Mouse (Mus musculus): ENCODE data around the gene Prdm11.
A peak's percentile ranks its signal among the peaks of the same experiment; 100 is the strongest.

Gene Prdm11

GRCm38 (mm10) chr2:93046509-93046835 lies 505 bp upstream of the Prdm11 start:
- no peak for DNase-seq (ENCODE audit: inconsistent ontology term)

DNA sequence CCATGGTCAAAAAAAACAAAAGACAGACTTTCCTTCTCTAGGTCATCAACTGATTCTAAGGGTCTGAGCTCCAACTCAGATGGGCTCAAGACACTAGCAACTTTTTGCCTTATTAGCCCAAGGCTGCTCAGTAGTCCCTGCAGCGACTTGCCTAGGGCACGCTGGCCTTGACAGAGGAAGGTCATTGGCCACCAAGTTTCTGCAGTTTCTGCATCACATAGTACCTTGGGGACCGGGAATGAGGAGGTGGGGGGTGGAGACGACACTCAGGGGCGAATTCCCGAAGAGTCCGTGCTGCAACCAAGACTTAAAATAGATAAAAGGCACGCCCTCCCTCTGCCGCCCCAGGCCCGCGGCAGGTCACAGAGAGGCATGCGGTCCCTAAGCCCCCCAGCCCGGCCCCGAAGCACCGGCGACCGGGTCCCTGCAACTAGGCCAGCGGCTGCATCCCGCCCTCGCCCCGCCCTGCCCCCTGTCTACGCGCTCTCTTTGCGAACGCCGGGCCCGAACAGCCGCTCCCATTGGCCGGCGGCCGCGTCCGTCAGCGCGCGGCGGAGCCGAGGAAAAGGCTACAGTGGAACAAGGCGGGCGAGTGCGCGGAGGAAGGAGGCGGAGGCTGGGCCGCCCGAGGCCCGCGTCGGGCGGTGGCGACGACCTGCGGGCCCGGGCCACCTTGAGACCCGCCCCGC lies 694 bp downstream of the Prdm11 start:
- DNase-seq (ENCODE audit: inconsistent ontology term): peak; percentile 99

DNA sequence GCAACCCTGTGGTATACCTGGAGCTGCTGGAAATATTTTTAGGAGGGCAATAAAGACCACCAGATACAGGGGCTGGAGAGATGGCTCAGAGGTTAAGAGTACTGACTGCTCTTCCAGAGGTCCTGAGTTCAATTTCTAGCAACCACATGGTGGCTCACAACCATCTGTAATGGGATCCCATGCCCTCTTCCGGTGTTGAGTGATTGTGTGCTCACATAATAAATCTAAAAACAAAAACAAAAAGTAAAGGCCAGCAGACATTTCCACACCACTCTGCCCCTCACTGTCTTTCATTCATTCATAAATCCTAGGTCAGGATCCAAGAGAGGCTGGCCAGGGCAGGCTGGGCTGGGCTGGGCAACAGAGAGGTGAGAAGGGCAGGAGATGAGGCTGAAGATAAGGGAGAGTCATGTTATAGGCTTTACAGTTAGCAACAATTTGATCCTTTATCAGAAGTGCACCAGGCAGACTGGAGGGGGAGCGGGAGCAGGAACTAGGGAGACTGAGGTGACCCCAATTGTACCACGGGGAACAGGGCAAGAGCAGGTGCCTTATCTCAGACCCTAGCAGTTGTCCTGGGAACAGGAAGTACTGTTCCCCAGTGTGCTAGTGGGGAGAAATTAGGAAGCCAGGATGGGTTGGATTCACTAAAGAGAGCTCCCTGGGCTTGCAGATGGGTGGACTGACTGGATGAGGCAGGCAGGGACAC lies 2.4 kb downstream of the Prdm11 start:
- DNase-seq (ENCODE audit: inconsistent ontology term): no peak

DNA sequence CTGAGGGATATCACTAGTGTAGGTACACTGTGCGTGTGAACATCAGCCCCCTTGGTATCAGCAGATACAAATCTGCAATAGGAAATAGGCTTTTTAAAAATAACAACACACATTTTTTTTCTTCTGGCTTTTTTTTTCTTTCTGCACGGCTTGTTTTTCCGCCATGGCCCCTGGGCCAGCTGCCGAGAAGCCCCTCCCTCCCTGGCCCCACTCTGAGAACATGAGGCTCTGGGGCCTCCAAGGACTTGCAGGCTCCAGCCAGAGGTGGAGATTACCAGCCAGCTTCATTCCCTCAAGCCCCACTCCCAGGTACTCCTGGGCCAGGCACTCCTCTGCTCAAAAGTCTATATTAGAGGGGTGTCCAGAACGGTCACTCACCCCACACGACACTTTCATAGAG lies 4.5 kb downstream of the Prdm11 start:
- no peak for DNase-seq (ENCODE audit: inconsistent ontology term)

DNA sequence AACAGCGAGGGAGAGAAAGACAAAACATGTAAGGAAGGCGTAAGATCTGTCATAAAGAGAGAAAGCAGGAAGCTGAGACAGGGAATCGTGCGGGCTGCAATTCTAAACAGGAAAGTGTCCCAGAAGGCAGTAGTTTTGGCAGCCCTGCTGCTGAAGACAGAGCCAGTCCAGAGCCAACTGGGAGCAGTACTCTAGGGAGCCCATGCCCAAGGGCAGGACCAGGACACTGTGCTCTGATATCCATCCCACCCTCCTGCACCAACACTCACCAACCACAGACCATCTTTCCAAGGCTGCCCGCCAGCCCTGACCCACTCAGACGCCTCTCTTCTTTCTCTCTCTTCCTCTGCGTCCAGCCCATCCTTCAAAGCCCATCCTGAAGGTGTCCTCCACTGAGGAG lies 5.1 kb downstream of the Prdm11 start:
- DNase-seq (ENCODE audit: inconsistent ontology term): no peak

DNA sequence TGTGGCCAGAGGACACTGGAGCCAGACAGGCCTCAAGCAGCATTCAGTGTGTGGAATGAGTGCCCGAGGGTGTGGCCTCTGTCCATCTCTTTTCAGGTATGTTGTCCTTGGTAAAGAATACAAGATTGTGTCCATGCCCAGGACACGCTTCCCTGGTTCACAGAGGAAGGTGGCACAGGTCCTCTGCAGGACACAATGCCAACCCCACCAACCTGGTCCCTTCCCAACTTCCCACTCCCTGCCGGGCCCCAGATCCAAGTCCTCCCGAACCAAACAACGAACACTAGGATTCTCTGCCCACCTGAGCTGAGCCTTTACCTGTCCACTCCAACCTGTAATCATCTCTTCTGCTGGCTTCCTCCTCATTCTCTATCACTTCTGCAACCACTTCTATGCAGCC lies 6.3 kb downstream of the Prdm11 start:
- DNase-seq (ENCODE audit: inconsistent ontology term): no peak

DNA sequence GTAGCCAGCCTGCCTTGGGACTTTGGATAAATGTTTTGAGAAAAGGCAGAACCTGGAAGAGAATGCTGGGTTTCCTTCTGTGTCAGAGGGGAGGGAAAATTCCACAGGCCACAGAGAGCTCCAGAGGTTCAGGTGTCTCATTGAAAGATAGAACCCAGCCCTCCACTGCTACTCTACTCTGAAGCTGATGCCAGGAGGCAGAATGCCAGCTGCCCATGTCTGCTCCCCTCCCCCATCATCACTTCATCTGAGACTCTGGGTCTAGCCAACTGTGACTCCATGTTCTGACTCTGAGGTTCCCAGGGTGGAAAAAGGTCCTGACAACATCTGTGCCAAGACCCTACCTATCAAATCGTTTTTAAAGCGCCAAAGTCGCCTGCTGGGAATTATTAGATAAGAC lies 6.9 kb downstream of the Prdm11 start:
- DNase-seq (ENCODE audit: inconsistent ontology term): no peak

GRCm38 (mm10) chr2:93035631-93036030 lies 10.3 kb downstream of the Prdm11 start:
- no peak for DNase-seq (ENCODE audit: inconsistent ontology term)

GRCm38 (mm10) chr2:93032651-93033050 lies 13.3 kb downstream of the Prdm11 start:
- peak; percentile 90 for DNase-seq (ENCODE audit: inconsistent ontology term)

GRCm38 (mm10) chr2:93032049-93032448 lies 13.9 kb downstream of the Prdm11 start:
- DNase-seq (ENCODE audit: inconsistent ontology term): peak; percentile 94

DNA sequence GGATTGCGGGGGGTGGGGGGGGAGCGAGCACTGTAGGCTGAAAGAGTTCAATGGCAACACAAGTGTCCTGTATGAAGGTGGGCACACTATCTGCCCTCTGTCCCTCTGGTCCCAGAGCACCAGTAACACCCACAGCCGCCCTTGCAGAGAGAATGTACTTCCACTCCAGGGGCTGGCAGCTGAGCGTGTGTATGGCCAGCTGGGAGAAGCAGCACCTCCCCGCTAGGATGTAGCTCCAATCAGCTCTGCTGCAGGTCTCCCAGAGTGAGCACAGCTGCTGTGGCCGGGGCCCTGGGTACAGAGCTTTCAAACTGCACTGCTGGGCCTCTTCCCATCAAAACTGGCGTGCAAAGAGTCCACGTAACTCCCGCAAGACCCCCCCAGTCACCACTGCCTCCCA lies 14.9 kb downstream of the Prdm11 start:
- DNase-seq (ENCODE audit: inconsistent ontology term): no peak

DNA sequence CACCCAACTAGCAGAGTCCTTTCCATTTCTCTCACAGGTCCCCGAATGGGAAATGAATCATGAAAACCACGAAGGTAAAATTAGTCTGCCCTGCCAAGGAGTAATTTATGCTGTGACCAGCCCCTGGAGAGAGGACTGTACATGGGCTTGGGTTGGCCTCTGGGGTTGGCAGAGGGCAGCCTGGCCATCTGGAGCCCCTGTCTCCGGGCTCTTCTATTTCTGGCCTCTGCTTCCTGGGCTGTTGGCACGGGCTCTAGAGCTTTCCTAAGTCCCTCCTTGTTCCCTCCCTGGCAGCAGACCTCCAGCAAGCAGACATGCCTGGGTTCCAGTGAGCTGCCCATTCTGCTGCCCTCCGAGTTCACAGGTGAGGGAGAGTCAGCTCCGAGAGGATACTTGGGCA lies 15.9 kb downstream of the Prdm11 start:
- peak; percentile 39 for DNase-seq (ENCODE audit: inconsistent ontology term)

GRCm38 (mm10) chr2:93029267-93030060 lies 16.5 kb downstream of the Prdm11 start:
- DNase-seq (ENCODE audit: inconsistent ontology term): peak; percentile 50

DNA sequence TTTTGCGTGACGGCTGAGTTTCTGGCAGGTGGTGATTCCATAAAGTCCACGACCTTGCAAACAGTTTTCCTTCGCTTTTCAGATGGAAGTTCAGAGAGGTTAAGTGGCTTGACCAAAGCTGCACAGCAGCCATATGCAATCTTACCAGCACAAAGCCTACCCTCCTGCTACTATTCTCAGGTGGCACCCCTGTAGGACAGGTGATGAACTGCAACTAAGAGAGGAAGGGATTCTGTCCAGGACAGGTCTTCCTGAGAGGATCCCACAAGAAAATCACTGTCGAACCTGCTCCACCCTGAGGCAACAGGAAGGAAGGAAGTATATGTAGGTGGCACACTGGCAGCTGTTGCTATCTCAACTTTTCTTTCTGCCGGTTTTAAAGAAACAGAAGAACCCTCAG lies 17.1 kb downstream of the Prdm11 start:
- no peak for DNase-seq (ENCODE audit: inconsistent ontology term)

GRCm38 (mm10) chr2:93027713-93028112 lies 18.3 kb downstream of the Prdm11 start:
- DNase-seq (ENCODE audit: inconsistent ontology term): no peak

DNA sequence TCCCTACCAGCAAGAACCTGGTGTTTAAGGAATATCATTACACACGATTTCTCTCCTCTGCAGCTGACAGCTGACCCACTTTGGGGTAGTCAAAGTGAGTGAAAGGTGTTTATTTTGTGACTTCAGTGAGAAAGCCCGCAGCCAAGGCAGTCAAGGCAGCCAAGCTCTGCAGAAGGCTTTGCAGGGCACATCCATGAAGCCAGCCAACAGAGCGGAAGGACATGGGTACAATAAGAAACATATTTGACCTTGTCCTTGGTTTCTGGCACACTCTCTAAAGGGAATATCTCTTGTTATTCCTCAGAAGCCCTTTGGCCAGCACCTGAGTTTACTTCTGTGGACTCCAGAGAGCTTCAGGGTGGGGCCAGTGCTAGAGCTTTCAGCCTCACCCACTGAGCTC lies 21.5 kb downstream of the Prdm11 start:
- no peak for DNase-seq (ENCODE audit: inconsistent ontology term)

GRCm38 (mm10) chr2:93018854-93019253 lies 27.1 kb downstream of the Prdm11 start:
- no peak for DNase-seq (ENCODE audit: inconsistent ontology term)

- no peak for DNase-seq (ENCODE audit: inconsistent ontology term)
These were observed 28.8 kb downstream of the Prdm11 start for GRCm38 (mm10) chr2:93017151-93017550.

GRCm38 (mm10) chr2:93015041-93015440 lies 30.9 kb downstream of the Prdm11 start:
- DNase-seq (ENCODE audit: inconsistent ontology term): no peak

DNA sequence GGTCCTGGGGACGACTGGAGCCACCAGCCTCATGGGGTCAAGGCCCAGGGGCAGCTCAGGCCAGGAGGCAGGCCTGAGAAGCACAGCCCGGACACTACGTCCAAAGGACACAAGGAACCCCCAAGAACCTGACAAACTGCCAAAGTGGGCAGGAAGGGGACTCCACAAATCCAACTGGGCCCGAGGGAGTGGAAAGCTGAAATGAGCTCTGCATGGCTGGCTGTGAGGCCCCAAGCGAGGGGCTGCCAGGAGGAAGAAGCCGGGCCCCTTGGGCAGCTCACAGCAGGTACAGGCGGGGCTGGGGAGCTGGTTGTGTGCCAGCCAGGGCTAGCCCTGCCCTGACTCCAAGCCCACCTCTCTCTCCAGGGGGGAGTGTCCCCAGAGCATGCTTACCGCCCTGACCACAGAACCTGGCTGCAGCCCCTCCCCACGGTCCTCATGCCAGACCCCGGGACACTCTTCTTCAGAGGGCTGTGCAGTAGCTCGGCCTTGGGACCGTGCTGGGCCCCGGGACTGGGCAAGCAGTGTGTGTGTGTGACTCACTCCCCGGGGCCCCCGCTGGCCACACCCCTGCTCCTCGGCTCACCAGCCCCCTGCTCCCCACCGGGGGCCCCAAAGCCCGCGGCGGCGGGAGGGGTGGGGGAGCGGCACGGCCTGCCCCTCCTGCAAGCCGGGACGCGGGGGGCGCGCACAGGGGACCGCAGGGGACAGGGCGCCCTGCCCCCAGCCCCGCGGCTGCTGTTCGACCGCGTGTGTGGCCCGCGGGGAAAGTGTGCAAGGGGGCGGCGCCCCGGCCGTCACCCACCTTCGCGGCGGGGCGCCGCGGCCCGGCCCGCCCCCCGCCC lies 31.7 kb downstream of the Prdm11 start:
- DNase-seq (ENCODE audit: inconsistent ontology term): peak; percentile 82

GRCm38 (mm10) chr2:93013415-93014092 lies 32.4 kb downstream of the Prdm11 start:
- DNase-seq (ENCODE audit: inconsistent ontology term): no peak

Data from Muller cell, postnatal 12 days (primary cell).